Mouse (Mus musculus) midbrain, embryonic 11.5 days (tissue): Measurements from ENCODE around the gene Cebpb. TPM values are rescaled to one million over a fixed set of nuclear protein-coding genes. Genes with fewer than 3 reads are reported as not detected.
A peak's percentile ranks its signal among the peaks of the same experiment; 100 is the strongest.

Experiments
- ATAC-seq: fragments of 200-750 bp; cut with Nextera tagmentation; 2 replicates; pipeline ENCODE4 v1.8.0; 2017; ENCODE audit warnings: moderate TSS enrichment, moderate library complexity; ENCODE audit not compliant: low FRiP score
- DNase-seq: peaks from one replicate; pipeline ENCODE4 v3.0.0; 2015; ENCODE audit warnings: low spot score; ENCODE audit errors: missing footprints
- H3K27ac ChIP-seq: fragments of 300-500 bp; sonication (generic); 2 replicates; pipeline ENCODE4 v1.5.1; 2014; ENCODE audit warnings: low read depth, low read length
- H3K27me3 ChIP-seq: fragments of 300-500 bp; sonication (generic); 2 replicates; pipeline ENCODE4 v1.6.1; 2014; ENCODE audit warnings: mild to moderate bottlenecking, low read length, moderate library complexity, mixed read lengths; ENCODE audit not compliant: control insufficient read depth, insufficient read depth
- H3K36me3 ChIP-seq: fragments of 300-500 bp; sonication (generic); 2 replicates; pipeline ENCODE4 v1.6.1; 2014; ENCODE audit warnings: mild to moderate bottlenecking, low read length, moderate library complexity, mixed read lengths; ENCODE audit not compliant: control insufficient read depth, insufficient read depth
- H3K4me1 ChIP-seq: fragments of 300-500 bp; sonication (generic); 2 replicates; pipeline ENCODE4 v1.6.1; 2014; ENCODE audit warnings: low read length; ENCODE audit not compliant: control insufficient read depth, insufficient read depth
- H3K4me2 ChIP-seq: fragments of 300-500 bp; sonication (generic); 2 replicates; pipeline ENCODE4 v1.6.1; 2014; ENCODE audit warnings: mild to moderate bottlenecking, moderate library complexity
- H3K4me3 ChIP-seq: fragments of 300-500 bp; sonication (generic); 2 replicates; pipeline ENCODE4 v1.5.1; 2014; ENCODE audit warnings: low read depth, low read length
- H3K9ac ChIP-seq: fragments of 300-500 bp; sonication (generic); 2 replicates; pipeline ENCODE4 v1.6.1; 2014; ENCODE audit warnings: low read length
- H3K9me3 ChIP-seq: fragments of 300-500 bp; sonication (generic); 2 replicates; pipeline ENCODE4 v1.6.1; 2016; ENCODE audit warnings: low read length; ENCODE audit not compliant: control insufficient read depth
- WGBS: fragments of 180-500 bp; shearing (Covaris S2); extraction: QIAGEN DNeasy Blood & Tissue Kit; methylation state at CpG from one replicate; pipeline ENCODE4 v1.1.7; 2014; 5-methylcytosine and 5-hydroxymethylcytosine counted together
- polyA plus RNA-seq: library from polyadenylated mRNA; unstranded; fragments of >200 nt; fragmentation: Nextera tagmentation; extraction: Ambion mirVana; gene quantifications from 2 replicates; pipeline ENCODE4 v1.2.1, GENCODE M21; 2014

The Cebpb gene
- polyA plus RNA-seq, 1 experiment from 2014 or later, result 2.5 TPM

DNA sequence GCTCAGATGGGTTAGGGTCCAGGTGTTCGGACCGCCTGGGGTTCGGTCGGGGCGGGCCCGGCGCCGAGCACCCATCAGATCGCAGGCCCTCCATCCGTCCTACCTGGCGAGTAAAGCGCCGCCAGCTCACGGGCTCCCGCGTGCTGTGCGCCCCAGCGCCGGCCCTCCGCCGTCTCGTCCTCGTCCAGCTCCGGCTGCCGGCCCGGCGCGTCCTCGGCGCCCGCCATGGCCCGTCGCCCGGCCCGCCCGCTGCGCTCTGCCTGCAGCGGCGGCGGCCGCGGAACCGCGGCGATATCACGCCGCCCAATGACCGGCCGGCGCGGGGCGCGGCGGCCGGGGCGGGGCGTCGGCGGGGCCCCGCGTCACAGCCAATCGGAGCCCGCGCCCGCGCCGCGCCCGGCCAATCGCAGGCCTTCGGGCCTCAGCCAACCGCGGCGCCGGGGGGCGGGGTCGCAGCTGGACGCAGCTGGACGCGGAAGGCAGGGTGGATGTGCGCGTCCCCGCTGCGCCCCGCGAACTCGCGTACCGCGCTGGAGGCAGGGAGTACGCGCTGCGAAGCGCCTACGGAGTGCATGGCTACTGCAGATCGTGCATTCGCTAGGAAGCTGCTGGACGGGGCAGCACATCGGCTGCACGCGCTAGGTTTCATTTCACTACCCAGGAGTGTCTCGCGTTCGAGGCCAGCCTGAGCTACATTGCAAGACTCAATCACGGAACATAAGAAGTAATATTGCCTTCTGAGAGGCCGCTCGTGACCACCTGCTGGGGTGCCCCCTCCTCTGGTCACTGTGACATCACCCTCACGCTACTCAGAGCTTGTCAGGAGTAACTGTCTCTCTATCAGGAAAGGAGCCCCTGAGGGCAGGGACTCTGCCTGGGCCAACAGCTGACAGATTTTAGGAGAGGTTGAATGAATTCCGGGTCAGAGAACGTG is 27.2 kb upstream of the Cebpb start, which contains the start of gene Gm20431:
Gene Gm20431 (minus strand): TSS at position 227 of the 934 bp plus-strand sequence.
- DNase-seq (peak; percentile 99), ATAC-seq (peak; percentile 95)
- Histone ChIP-seq H3K4me3 (peak within 1 kb of the TSS; percentile 70), H3K27ac (no peak within 1 kb of the TSS), H3K4me2 (peak within 1 kb of the TSS; percentile 98), H3K27me3 (peaks cover 7% of the 10 kb centered on the region), H3K9me3 (no peaks in the 10 kb centered on the region), H3K4me1 (peaks cover 16% of the 10 kb centered on the region), H3K36me3 (no peaks in the 10 kb centered on the region), H3K9ac (peak within 1 kb of the TSS; percentile 80)
- under 1% methylated on average over 99 of the region's 110 CpGs for WGBS

GRCm38 (mm10) chr2:167662713-167663112 is 26.0 kb upstream of the Cebpb start:
- peaks cover 7% of the 10 kb centered on the region for H3K27me3 ChIP-seq
- WGBS, result 50% methylated on average over 6 of the region's 6 CpGs
- peaks cover 16% of the 10 kb centered on the region for H3K4me1 ChIP-seq
- H3K4me2 ChIP-seq, result no peak overlapping the region
- DNase-seq (no peak), ATAC-seq (no peak)
- no peak overlapping the region for H3K4me3 ChIP-seq
- no peaks in the 10 kb centered on the region for H3K36me3 ChIP-seq
- H3K9ac ChIP-seq, result no peak overlapping the region
- H3K9me3 ChIP-seq, result no peaks in the 10 kb centered on the region
- H3K27ac ChIP-seq, result no peak overlapping the region

GRCm38 (mm10) chr2:167665972-167666713 is 22.6 kb upstream of the Cebpb start:
- Histone ChIP-seq H3K4me3 (no peak overlapping the region), H3K4me1 (peaks cover 3% of the 10 kb centered on the region; the same call in 1 of the 2 replicates), H3K4me2 (no peak overlapping the region), H3K9me3 (no peaks in the 10 kb centered on the region), H3K27me3 (peaks cover 7% of the 10 kb centered on the region), H3K9ac (no peak overlapping the region), H3K36me3 (no peaks in the 10 kb centered on the region), H3K27ac (no peak overlapping the region)
- WGBS, result 88% methylated on average over 18 of the region's 18 CpGs
- no peak for DNase-seq
- no peak for ATAC-seq

GRCm38 (mm10) chr2:167668426-167668825 is 20.3 kb upstream of the Cebpb start:
- DNase-seq (no peak), ATAC-seq (no peak)
- H3K27me3 ChIP-seq, result no peaks in the 10 kb centered on the region

GRCm38 (mm10) chr2:167669398-167669797 is 19.3 kb upstream of the Cebpb start:
- ATAC-seq (no peak), DNase-seq (no peak)
- Histone ChIP-seq H3K4me1 (no peaks in the 10 kb centered on the region), H3K4me3 (no peak overlapping the region), H3K9ac (no peak overlapping the region), H3K27ac (no peak overlapping the region), H3K9me3 (no peaks in the 10 kb centered on the region), H3K36me3 (no peaks in the 10 kb centered on the region), H3K4me2 (no peak overlapping the region), H3K27me3 (no peaks in the 10 kb centered on the region)
- WGBS, result 75% methylated on average over 4 of the region's 4 CpGs

More at GRCm38 (mm10) chr2:167668426-167668825, 20.3 kb upstream of the Cebpb start:
- no peaks in the 10 kb centered on the region for H3K36me3 ChIP-seq
- H3K4me1 ChIP-seq, result no peaks in the 10 kb centered on the region
- H3K9me3 ChIP-seq, result no peaks in the 10 kb centered on the region
- no peak overlapping the region for H3K9ac ChIP-seq
- no peak overlapping the region for H3K4me3 ChIP-seq
- no peak overlapping the region for H3K27ac ChIP-seq
- H3K4me2 ChIP-seq, result no peak overlapping the region
- WGBS, result 90% methylated on average over 5 of the region's 5 CpGs

DNA sequence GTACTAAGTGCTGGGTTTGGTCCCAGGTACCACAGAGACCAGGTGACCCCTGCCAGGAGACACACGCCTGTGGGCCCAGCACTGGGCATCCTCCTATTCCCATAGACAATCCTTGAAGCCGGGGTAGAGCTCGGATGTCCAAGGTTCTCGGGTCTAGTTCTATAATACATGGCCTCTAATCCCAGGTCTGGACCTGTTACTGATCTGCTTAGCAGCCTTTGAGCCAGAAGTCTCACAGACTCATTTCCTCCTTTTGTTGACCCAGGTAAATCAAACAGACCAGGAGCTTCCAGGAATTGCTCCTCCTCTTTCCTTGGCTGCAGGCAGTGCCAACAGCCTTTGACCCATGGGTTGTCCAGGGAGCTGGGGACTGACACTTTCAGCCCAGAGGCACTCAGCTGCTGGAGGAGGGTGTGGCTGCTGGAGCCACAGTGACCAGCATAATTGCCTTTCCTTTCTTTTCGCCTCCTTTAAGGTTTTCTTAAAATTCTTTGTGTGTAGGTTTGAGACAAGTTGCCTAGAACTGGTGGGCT is 17.5 kb upstream of the Cebpb start:
- Histone ChIP-seq H3K36me3 (no peaks in the 10 kb centered on the region), H3K9ac (no peak overlapping the region), H3K4me1 (no peaks in the 10 kb centered on the region), H3K27ac (no peak overlapping the region), H3K9me3 (no peaks in the 10 kb centered on the region), H3K27me3 (no peaks in the 10 kb centered on the region), H3K4me3 (no peak overlapping the region), H3K4me2 (no peak overlapping the region)
- 85% methylated on average over 5 of the region's 5 CpGs for WGBS
- no peak for ATAC-seq
- DNase-seq, result no peak

- no peaks in the 10 kb centered on the region for H3K36me3 ChIP-seq
- no peaks in the 10 kb centered on the region for H3K4me1 ChIP-seq
- ATAC-seq (peak; percentile 82), DNase-seq (no peak)
- H3K9me3 ChIP-seq, result no peaks in the 10 kb centered on the region
- 41% methylated on average over 13 of the region's 13 CpGs for WGBS
- no peak overlapping the region for H3K4me3 ChIP-seq
- no peak overlapping the region for H3K4me2 ChIP-seq
- no peak overlapping the region for H3K27ac ChIP-seq
- no peak overlapping the region for H3K9ac ChIP-seq
- no peaks in the 10 kb centered on the region for H3K27me3 ChIP-seq
These were observed 16.5 kb upstream of the Cebpb start for GRCm38 (mm10) chr2:167672212-167672685.

GRCm38 (mm10) chr2:167675120-167675909 is 13.4 kb upstream of the Cebpb start:
- Histone ChIP-seq H3K9me3 (no peaks in the 10 kb centered on the region), H3K4me2 (no peak overlapping the region), H3K27ac (no peak overlapping the region), H3K4me3 (no peak overlapping the region), H3K4me1 (no peaks in the 10 kb centered on the region), H3K27me3 (no peaks in the 10 kb centered on the region), H3K9ac (no peak overlapping the region), H3K36me3 (no peaks in the 10 kb centered on the region)
- DNase-seq, result peak; percentile 89
- WGBS, result 40% methylated on average over 14 of the region's 14 CpGs
- no peak for ATAC-seq
